Mouse (Mus musculus) limb, embryonic 11.5 days (tissue): ENCODE measurements around the gene Tab1. TPM values are rescaled to one million over a fixed set of nuclear protein-coding genes. Genes with fewer than 3 reads are reported as not detected.
A peak's percentile ranks its signal among the peaks of the same experiment; 100 is the strongest.

Experiments used
- ATAC-seq: fragments of 200-750 bp; cut with Nextera tagmentation; 2 replicates; pipeline ENCODE4 v1.8.0; 2017; ENCODE audit warnings: low read depth; ENCODE audit not compliant: insufficient number of reproducible peaks, low FRiP score, low TSS enrichment
- DNase-seq: peaks from one replicate; pipeline ENCODE4 v3.0.0-alpha.2; 2015; ENCODE audit warnings: low spot score
- H3K27ac ChIP-seq: fragments of 300-500 bp; sonication (generic); replicated peaks from 2 replicates; pipeline ENCODE4 v1.5.1; 2014; ENCODE audit warnings: low read depth, mild to moderate bottlenecking, low read length
- H3K27me3 ChIP-seq: fragments of 300-500 bp; sonication (generic); 2 replicates; pipeline ENCODE4 v1.6.1; 2014; ENCODE audit warnings: mild to moderate bottlenecking, low read length, mixed read lengths; ENCODE audit not compliant: control insufficient read depth, insufficient read depth
- H3K36me3 ChIP-seq: fragments of 300-500 bp; sonication (generic); 2 replicates; pipeline ENCODE4 v1.6.1; 2014; ENCODE audit warnings: mild to moderate bottlenecking, low read length, moderate library complexity, mixed read lengths; ENCODE audit not compliant: control insufficient read depth, insufficient read depth
- H3K4me1 ChIP-seq: fragments of 300-500 bp; sonication (generic); 2 replicates; pipeline ENCODE4 v1.6.1; 2014; ENCODE audit warnings: low read length, mixed read lengths; ENCODE audit not compliant: control insufficient read depth, insufficient read depth
- H3K4me2 ChIP-seq: fragments of 300-500 bp; sonication (generic); 2 replicates; pipeline ENCODE4 v1.6.1; 2014; ENCODE audit warnings: low read depth, mild to moderate bottlenecking, moderate library complexity; ENCODE audit not compliant: severe bottlenecking
- H3K4me3 ChIP-seq: fragments of 300-500 bp; sonication (generic); 2 replicates; pipeline ENCODE4 v1.5.1; 2014; ENCODE audit warnings: low read depth, low read length
- H3K9ac ChIP-seq: fragments of 300-500 bp; sonication (generic); 2 replicates; pipeline ENCODE4 v1.6.1; 2014; ENCODE audit warnings: mild to moderate bottlenecking, low read length
- H3K9me3 ChIP-seq: fragments of 300-500 bp; sonication (generic); 2 replicates; pipeline ENCODE4 v1.6.1; 2016; ENCODE audit warnings: low read length; ENCODE audit not compliant: control insufficient read depth
- WGBS: fragments of 180-500 bp; shearing (Covaris S2); extraction: QIAGEN DNeasy Blood & Tissue Kit; methylation state at CpG from one replicate; pipeline ENCODE4 v1.1.7; 2014; 5-methylcytosine and 5-hydroxymethylcytosine counted together
- polyA plus RNA-seq: library from polyadenylated mRNA; unstranded; fragments of >200 nt; fragmentation: Nextera tagmentation; extraction: Ambion mirVana; gene quantifications from 2 replicates; pipeline ENCODE4 v1.2.1, GENCODE M21; 2014

Tab1 gene
- polyA plus RNA-seq, 1 experiment from 2014 or later: 35.5 TPM

- H3K9ac ChIP-seq: no peak overlapping the region
- peaks cover 15% of the 10 kb centered on the region for H3K4me1 ChIP-seq
- WGBS: 14% methylated on average over 7 of the region's 7 CpGs
- DNase-seq: no peak
- 0 out of 2 replicates have a peak overlapping the region, but pooled peaks have one; percentile 98 for H3K4me2 ChIP-seq
- H3K27ac ChIP-seq: no peak overlapping the region
- H3K36me3 ChIP-seq: no peaks in the 10 kb centered on the region
- H3K27me3 ChIP-seq: peaks cover 45% of the 10 kb centered on the region
- no peak for ATAC-seq
- peak overlapping the region; percentile 53; the same call in 1 of the 2 replicates for H3K4me3 ChIP-seq
- no peaks in the 10 kb centered on the region for H3K9me3 ChIP-seq
Measured at GRCm38 (mm10) chr15:80092041-80092441, 40.9 kb upstream of the Tab1 start.

- ATAC-seq: no peak
- no peak overlapping the region for H3K4me2 ChIP-seq
- WGBS: 7% methylated on average over 8 of the region's 8 CpGs
Measured at GRCm38 (mm10) chr15:80092599-80092998, 40.3 kb upstream of the Tab1 start.

GRCm38 (mm10) chr15:80094201-80094600, 38.7 kb upstream of the Tab1 start:
- Histone ChIP-seq H3K36me3 (no peaks in the 10 kb centered on the region), H3K4me1 (peaks cover 21% of the 10 kb centered on the region), H3K9me3 (no peaks in the 10 kb centered on the region), H3K27ac (no peak overlapping the region), H3K4me2 (no peak overlapping the region), H3K27me3 (peaks cover 50% of the 10 kb centered on the region), H3K4me3 (no peak overlapping the region), H3K9ac (no peak overlapping the region)
- 85% methylated on average over 13 of the region's 13 CpGs for WGBS
- DNase-seq (no peak), ATAC-seq (no peak)

More at GRCm38 (mm10) chr15:80092599-80092998, 40.3 kb upstream of the Tab1 start:
- Histone ChIP-seq H3K27ac (no peak overlapping the region), H3K27me3 (peaks cover 45% of the 10 kb centered on the region), H3K4me3 (no peak overlapping the region), H3K9ac (no peak overlapping the region), H3K4me1 (peaks cover 21% of the 10 kb centered on the region), H3K36me3 (no peaks in the 10 kb centered on the region), H3K9me3 (no peaks in the 10 kb centered on the region)
- DNase-seq: no peak

- Histone ChIP-seq H3K27ac (no peak overlapping the region), H3K27me3 (peaks cover 39% of the 10 kb centered on the region), H3K9ac (no peak overlapping the region), H3K9me3 (no peaks in the 10 kb centered on the region), H3K4me2 (no peak overlapping the region), H3K4me3 (no peak overlapping the region), H3K4me1 (peaks cover 21% of the 10 kb centered on the region), H3K36me3 (no peaks in the 10 kb centered on the region)
- WGBS: 86% methylated on average over 1 of the region's 1 CpGs
- ATAC-seq (no peak), DNase-seq (no peak)
Measured at GRCm38 (mm10) chr15:80095596-80095995, 37.3 kb upstream of the Tab1 start.

- no peak overlapping the region for H3K9ac ChIP-seq
- WGBS: 75% methylated on average over 10 of the region's 10 CpGs
- no peak overlapping the region for H3K4me3 ChIP-seq
- no peaks in the 10 kb centered on the region for H3K36me3 ChIP-seq
- no peak overlapping the region for H3K27ac ChIP-seq
- H3K27me3 ChIP-seq: peaks cover 31% of the 10 kb centered on the region
- H3K4me2 ChIP-seq: no peak overlapping the region
- DNase-seq (no peak), ATAC-seq (no peak)
- no peaks in the 10 kb centered on the region for H3K9me3 ChIP-seq
- H3K4me1 ChIP-seq: peaks cover 16% of the 10 kb centered on the region
Measured at GRCm38 (mm10) chr15:80096406-80096805, 36.5 kb upstream of the Tab1 start.

GRCm38 (mm10) chr15:80096946-80097881, 35.7 kb upstream of the Tab1 start:
- no peak overlapping the region for H3K27ac ChIP-seq
- H3K4me2 ChIP-seq: peak overlapping the region; percentile 27; the same call in 1 of the 2 replicates
- no peaks in the 10 kb centered on the region for H3K9me3 ChIP-seq
- peak; percentile 63; the same call in 1 of the 2 replicates for ATAC-seq
- peaks cover 9% of the 10 kb centered on the region; the same call in 1 of the 2 replicates for H3K4me1 ChIP-seq
- H3K36me3 ChIP-seq: no peaks in the 10 kb centered on the region
- H3K4me3 ChIP-seq: no peak overlapping the region
- peak overlapping the region; percentile 41; the same call in 1 of the 2 replicates for H3K9ac ChIP-seq
- DNase-seq: peak; percentile 81
- WGBS: 24% methylated on average over 20 of the region's 20 CpGs
- peaks cover 23% of the 10 kb centered on the region for H3K27me3 ChIP-seq

GRCm38 (mm10) chr15:80097999-80098461, 34.9 kb upstream of the Tab1 start:
- no peak for ATAC-seq
- H3K27ac ChIP-seq: no peak overlapping the region
- no peak overlapping the region for H3K4me3 ChIP-seq

GRCm38 (mm10) chr15:80098809-80099208, 34.1 kb upstream of the Tab1 start:
- no peak for ATAC-seq
- H3K4me3 ChIP-seq: no peak overlapping the region
- DNase-seq: no peak
- no peak overlapping the region for H3K9ac ChIP-seq
- H3K4me2 ChIP-seq: no peak overlapping the region
- no peaks in the 10 kb centered on the region for H3K9me3 ChIP-seq
- H3K4me1 ChIP-seq: peaks cover 9% of the 10 kb centered on the region; the same call in 1 of the 2 replicates
- WGBS: 40% methylated on average over 9 of the region's 9 CpGs
- H3K27ac ChIP-seq: no peak overlapping the region
- H3K27me3 ChIP-seq: peaks cover 10% of the 10 kb centered on the region
- H3K36me3 ChIP-seq: no peaks in the 10 kb centered on the region

More at GRCm38 (mm10) chr15:80097999-80098461, 34.9 kb upstream of the Tab1 start:
- DNase-seq: no peak
- Histone ChIP-seq H3K4me1 (peaks cover 9% of the 10 kb centered on the region; the same call in 1 of the 2 replicates), H3K36me3 (no peaks in the 10 kb centered on the region), H3K9ac (no peak overlapping the region), H3K27me3 (peaks cover 15% of the 10 kb centered on the region), H3K9me3 (no peaks in the 10 kb centered on the region), H3K4me2 (no peak overlapping the region)
- WGBS: 31% methylated on average over 8 of the region's 8 CpGs
